Mouse (Mus musculus): ENCODE measurements at regions not wholly inside any gene's neighbourhood (a gene's known extent, or its start where the extent isn't known, plus 50 kb on each side); places are given as distances from the start of the nearest gene placed in this dataset.

- TF ChIP-seq EP300 (IDR thresholded peaks at IDR 0.05; ENCODE audit: insufficient read depth, low read depth, low read length) = no peak
- TF ChIP-seq POLR2A (IDR thresholded peaks at IDR 0.05; ENCODE audit: insufficient read depth, low read length) = no peak
These were observed 406.8 kb downstream of the Gja1 start for GRCm38 (mm10) chr10:56783941-56784340.

All from ES-Bruce4 (cell line).